Mouse (Mus musculus): Measurements from ENCODE around the gene Dennd4a. TPM values are rescaled to one million over a fixed set of nuclear protein-coding genes. Genes with fewer than 3 reads are reported as not detected.
A peak's percentile ranks its signal among the peaks of the same experiment; 100 is the strongest.

Dennd4a gene
- polyA plus RNA-seq, 1 experiment from 2014 or later: 42.3 TPM

DNA sequence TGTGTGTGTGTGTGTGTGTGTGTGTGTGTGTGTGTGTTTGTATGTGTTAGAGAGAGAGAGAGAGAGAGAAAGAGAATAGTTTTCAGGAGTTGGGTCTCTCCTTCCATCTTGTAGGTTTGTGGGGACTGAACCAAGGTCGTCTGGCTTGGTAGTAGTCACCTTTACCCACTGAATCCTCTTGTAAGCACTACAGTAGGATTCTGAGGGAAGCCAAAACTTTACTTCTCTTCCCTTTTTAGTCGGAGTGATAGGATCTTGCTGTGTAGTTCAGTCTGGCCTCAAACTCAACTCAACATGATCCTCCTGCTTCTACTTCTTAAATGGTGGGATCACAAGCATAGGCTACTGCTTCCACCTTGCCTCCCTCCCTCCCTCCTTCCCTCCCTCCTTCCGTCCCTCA, 17.3 kb upstream of the Dennd4a start:
- H3K9ac ChIP-seq (ENCODE audit: low read depth, low read length): peak overlapping the region; percentile 56
- WGBS (ENCODE audit: insufficient replicate concordance): 35% methylated on average over 3 of the region's 3 CpGs
- ATAC-seq (ENCODE audit: low read depth): no peak
- no peaks in the 10 kb centered on the region for H3K9me3 ChIP-seq (replicated peaks; ENCODE audit: control insufficient read depth, low read length)
- no peaks in the 10 kb centered on the region for H3K27me3 ChIP-seq (ENCODE audit: control insufficient read depth, insufficient read depth, low read depth, low read length)
- H3K27ac ChIP-seq (ENCODE audit: low read length): peak overlapping the region; percentile 99
- no peaks in the 10 kb centered on the region for H3K36me3 ChIP-seq (ENCODE audit: control insufficient read depth, insufficient read depth)
- no peak overlapping the region for H3K4me3 ChIP-seq (ENCODE audit: low read depth, low read length)
- peaks cover 71% of the 10 kb centered on the region for H3K4me1 ChIP-seq (ENCODE audit: control insufficient read depth, low read depth, low read length)
- H3K4me2 ChIP-seq (ENCODE audit: low read depth, low read length): peak overlapping the region; percentile 46

DNA sequence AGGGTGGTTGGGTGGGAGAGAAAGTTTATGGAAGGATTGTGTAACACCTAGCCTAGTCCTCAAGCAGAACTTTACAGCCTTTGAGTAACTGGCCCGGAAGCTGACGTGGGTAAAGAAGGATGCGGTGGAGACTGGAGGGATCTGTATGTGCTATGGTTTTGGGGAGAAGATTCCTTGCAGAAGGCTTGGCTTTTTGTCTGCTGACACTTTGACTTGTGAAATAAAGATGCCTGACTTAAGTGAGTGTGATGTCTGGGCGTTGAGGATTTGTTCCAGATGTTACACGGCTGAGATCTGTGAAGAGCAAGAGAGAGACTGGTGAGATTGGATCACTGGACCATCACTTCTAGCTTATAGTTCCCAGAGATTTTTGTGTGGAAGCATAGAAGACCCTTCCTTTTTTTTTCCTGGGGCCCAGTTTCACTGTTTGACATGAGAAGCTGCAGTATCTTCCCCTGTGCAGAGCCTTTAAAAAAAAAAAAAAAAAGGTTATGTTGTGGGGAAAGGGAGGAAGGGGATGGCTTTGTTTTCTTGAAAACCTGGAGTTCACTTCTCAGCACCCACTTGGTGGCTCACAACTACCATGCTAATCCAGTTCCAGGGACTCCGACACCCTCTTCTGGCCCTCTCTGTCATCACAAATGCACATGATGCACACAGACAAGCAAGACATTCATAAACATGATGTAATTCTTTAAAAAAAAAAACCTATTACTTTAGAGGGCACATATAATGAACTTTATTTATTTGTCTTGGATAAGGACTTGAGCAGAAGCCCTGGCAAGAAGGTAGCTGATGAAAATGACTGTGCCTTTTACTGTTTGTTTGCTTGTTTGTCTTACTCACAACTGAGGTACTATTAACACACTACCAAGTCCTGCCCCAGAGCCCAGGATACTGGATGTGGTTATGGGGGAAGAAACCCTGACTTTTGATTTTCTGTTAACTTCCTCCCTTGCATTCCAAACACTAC, 16.4 kb upstream of the Dennd4a start:
- peaks cover 65% of the 10 kb centered on the region for H3K4me1 ChIP-seq (ENCODE audit: control insufficient read depth, low read depth, low read length)
- no peak overlapping the region for H3K4me2 ChIP-seq (ENCODE audit: low read depth, low read length)
- H3K36me3 ChIP-seq (ENCODE audit: control insufficient read depth, insufficient read depth): no peaks in the 10 kb centered on the region
- no peaks in the 10 kb centered on the region for H3K27me3 ChIP-seq (ENCODE audit: control insufficient read depth, insufficient read depth, low read depth, low read length)
- 82% methylated on average over 6 of the region's 6 CpGs for WGBS (ENCODE audit: insufficient replicate concordance)
- no peak overlapping the region for H3K4me3 ChIP-seq (ENCODE audit: low read depth, low read length)
- ATAC-seq (ENCODE audit: low read depth): no peak
- H3K9me3 ChIP-seq (replicated peaks; ENCODE audit: control insufficient read depth, low read length): no peaks in the 10 kb centered on the region
- peak overlapping the region; percentile 99 for H3K27ac ChIP-seq (ENCODE audit: low read length)
- peak overlapping the region; percentile 56; the same call in 1 of the 2 replicates for H3K9ac ChIP-seq (ENCODE audit: low read depth, low read length)

DNA sequence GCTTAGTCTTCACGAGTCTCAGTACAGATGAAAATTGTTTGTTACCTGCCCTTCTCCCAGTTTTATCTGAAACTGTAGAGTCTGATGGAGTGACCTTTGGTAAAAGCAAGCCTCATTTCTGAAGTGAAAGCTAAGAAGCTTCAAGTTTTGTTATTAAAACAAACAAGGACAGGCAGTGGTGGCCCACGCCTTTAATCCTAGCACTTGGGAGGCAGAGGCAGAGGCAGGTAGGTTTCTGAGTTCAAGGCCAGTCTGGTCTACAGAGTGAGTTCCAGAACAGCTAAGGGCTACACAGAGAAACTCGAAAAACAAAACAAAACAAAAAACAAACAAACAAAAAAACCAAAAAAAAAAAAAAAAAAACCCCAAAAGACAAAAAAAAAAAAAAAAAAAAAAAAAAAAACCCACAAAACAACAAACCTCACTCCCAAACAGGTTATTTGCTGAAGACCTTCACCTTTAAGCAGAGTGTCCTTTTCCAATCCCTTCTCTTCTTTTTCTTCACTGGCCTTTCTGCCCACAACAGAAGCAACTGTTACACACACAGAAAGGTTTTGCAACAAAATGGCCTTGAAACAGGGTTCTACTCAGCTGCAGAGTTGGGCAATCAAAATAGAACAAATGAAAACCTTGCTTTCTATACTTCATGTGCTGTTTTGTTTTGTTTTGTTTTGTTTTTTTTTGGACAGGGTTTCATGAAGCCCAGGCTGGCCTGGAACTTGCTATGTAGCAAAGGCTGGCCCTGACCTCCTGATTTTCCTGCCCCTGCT, 15.1 kb upstream of the Dennd4a start:
- Histone ChIP-seq H3K4me1 (ENCODE audit: control insufficient read depth, low read depth, low read length) (peaks cover 54% of the 10 kb centered on the region), H3K4me3 (ENCODE audit: low read depth, low read length) (no peak overlapping the region), H3K9ac (ENCODE audit: low read depth, low read length) (0 out of 2 replicates have a peak overlapping the region, but pooled peaks have one; percentile 32), H3K27ac (ENCODE audit: low read length) (peak overlapping the region; percentile 99), H3K9me3 (replicated peaks; ENCODE audit: control insufficient read depth, low read length) (no peaks in the 10 kb centered on the region), H3K4me2 (ENCODE audit: low read depth, low read length) (no peak overlapping the region), H3K27me3 (ENCODE audit: control insufficient read depth, insufficient read depth, low read depth, low read length) (no peaks in the 10 kb centered on the region), H3K36me3 (ENCODE audit: control insufficient read depth, insufficient read depth) (no peaks in the 10 kb centered on the region)
- 56% methylated on average over 3 of the region's 3 CpGs for WGBS (ENCODE audit: insufficient replicate concordance)
- ATAC-seq (ENCODE audit: low read depth): no peak

DNA sequence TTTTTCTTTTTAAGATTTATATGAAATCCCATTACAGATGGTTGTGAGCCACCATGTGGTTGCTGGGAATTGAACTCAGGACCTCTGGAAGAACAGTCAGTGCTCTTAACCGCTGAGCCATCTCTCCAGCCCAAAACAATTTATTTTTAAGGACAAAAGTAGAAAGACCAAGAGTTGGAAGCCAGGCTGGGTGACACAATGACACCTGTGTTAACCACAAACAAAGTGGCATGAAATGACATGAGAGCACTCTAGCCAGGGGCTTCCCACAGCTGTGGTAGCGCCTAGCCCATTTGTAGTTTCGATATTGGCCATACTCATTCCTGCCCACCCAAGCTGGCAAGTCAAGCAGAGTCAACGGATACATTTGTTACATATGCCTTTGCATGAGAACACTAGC, 13.7 kb upstream of the Dennd4a start:
- Histone ChIP-seq H3K27me3 (ENCODE audit: control insufficient read depth, insufficient read depth, low read depth, low read length) (no peaks in the 10 kb centered on the region), H3K27ac (ENCODE audit: low read length) (no peak overlapping the region), H3K9ac (ENCODE audit: low read depth, low read length) (no peak overlapping the region), H3K4me2 (ENCODE audit: low read depth, low read length) (no peak overlapping the region), H3K4me1 (ENCODE audit: control insufficient read depth, low read depth, low read length) (peaks cover 40% of the 10 kb centered on the region), H3K36me3 (ENCODE audit: control insufficient read depth, insufficient read depth) (no peaks in the 10 kb centered on the region), H3K9me3 (replicated peaks; ENCODE audit: control insufficient read depth, low read length) (no peaks in the 10 kb centered on the region), H3K4me3 (ENCODE audit: low read depth, low read length) (no peak overlapping the region)
- 85% methylated on average over 4 of the region's 4 CpGs for WGBS (ENCODE audit: insufficient replicate concordance)
- no peak for ATAC-seq (ENCODE audit: low read depth)

DNA sequence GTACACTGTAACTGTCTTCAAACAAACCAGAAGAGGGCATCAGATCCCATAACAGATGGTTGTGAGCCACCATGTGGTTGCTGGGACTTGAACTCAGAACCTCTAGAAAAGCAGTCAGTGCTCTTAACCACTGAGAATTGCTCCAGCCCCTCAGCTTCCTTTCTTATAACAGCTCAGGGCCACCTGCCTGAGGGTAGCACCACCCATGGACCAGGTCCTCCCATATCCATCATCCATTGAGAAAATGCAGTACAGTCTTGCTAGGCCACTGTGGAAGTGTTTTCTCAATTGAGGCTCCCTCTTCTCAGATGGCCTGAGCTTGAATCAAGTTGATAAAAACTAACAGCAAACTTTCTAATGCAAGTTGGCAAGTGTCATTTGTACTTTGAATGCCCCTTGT, 13.0 kb upstream of the Dennd4a start:
- ATAC-seq (ENCODE audit: low read depth): no peak
- no peaks in the 10 kb centered on the region for H3K9me3 ChIP-seq (replicated peaks; ENCODE audit: control insufficient read depth, low read length)
- peaks cover 35% of the 10 kb centered on the region for H3K4me1 ChIP-seq (ENCODE audit: control insufficient read depth, low read depth, low read length)
- H3K4me2 ChIP-seq (ENCODE audit: low read depth, low read length): no peak overlapping the region
- no peak overlapping the region for H3K4me3 ChIP-seq (ENCODE audit: low read depth, low read length)
- no peaks in the 10 kb centered on the region for H3K27me3 ChIP-seq (ENCODE audit: control insufficient read depth, insufficient read depth, low read depth, low read length)
- no peaks in the 10 kb centered on the region for H3K36me3 ChIP-seq (ENCODE audit: control insufficient read depth, insufficient read depth)
- H3K27ac ChIP-seq (ENCODE audit: low read length): 0 out of 2 replicates have a peak overlapping the region, but pooled peaks have one; percentile 8
- H3K9ac ChIP-seq (ENCODE audit: low read depth, low read length): no peak overlapping the region

DNA sequence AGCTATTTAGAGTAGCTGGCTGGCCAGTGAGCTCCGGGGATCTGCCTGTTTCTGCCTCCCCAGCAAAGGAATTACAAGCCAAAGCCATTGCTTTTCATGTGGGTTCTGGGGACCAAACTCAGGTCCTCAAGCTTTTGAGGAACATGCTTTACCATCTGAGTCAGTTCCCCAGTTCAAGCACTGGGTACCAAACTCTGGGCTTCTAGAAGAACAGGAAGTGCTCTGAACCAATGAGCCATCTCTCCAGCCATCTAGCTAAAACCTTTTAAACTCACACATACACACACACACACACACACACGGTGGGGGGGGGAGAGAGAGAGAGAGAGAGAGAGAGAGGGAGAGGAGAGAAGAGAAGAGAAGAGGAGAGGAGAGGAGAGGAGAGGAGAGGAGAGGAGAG, 12.3 kb upstream of the Dennd4a start:
- Histone ChIP-seq H3K4me3 (ENCODE audit: low read depth, low read length) (no peak overlapping the region), H3K27ac (ENCODE audit: low read length) (no peak overlapping the region), H3K36me3 (ENCODE audit: control insufficient read depth, insufficient read depth) (no peaks in the 10 kb centered on the region), H3K4me1 (ENCODE audit: control insufficient read depth, low read depth, low read length) (peaks cover 36% of the 10 kb centered on the region), H3K27me3 (ENCODE audit: control insufficient read depth, insufficient read depth, low read depth, low read length) (no peaks in the 10 kb centered on the region), H3K9me3 (replicated peaks; ENCODE audit: control insufficient read depth, low read length) (no peaks in the 10 kb centered on the region), H3K4me2 (ENCODE audit: low read depth, low read length) (no peak overlapping the region), H3K9ac (ENCODE audit: low read depth, low read length) (no peak overlapping the region)
- WGBS (ENCODE audit: insufficient replicate concordance): 57% methylated on average over 2 of the region's 2 CpGs
- ATAC-seq (ENCODE audit: low read depth): no peak

DNA sequence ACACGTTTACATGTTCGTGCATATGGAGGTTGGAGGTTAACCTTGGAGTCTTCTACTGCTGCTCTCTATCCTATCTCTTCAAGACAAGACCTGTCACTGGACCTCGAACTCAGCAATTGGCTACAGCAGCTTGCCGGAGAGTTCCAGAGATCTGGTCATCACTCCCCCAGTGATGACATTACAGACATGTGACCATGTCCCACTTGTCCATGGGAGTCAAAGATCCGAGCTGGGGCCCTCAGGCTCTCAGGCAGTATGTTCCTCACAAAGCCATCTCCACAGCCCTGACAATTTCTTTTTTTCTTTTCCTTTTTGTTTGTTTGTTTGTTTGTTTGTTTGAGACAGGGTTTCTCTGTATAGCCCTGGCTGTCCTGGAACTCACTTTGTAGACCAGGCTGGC, 11.6 kb upstream of the Dennd4a start:
- WGBS (ENCODE audit: insufficient replicate concordance): 84% methylated on average over 5 of the region's 5 CpGs
- no peaks in the 10 kb centered on the region for H3K9me3 ChIP-seq (replicated peaks; ENCODE audit: control insufficient read depth, low read length)
- no peak for ATAC-seq (ENCODE audit: low read depth)
- no peaks in the 10 kb centered on the region for H3K27me3 ChIP-seq (ENCODE audit: control insufficient read depth, insufficient read depth, low read depth, low read length)
- H3K4me3 ChIP-seq (ENCODE audit: low read depth, low read length): no peak overlapping the region
- H3K36me3 ChIP-seq (ENCODE audit: control insufficient read depth, insufficient read depth): no peaks in the 10 kb centered on the region
- no peak overlapping the region for H3K4me2 ChIP-seq (ENCODE audit: low read depth, low read length)
- peaks cover 35% of the 10 kb centered on the region for H3K4me1 ChIP-seq (ENCODE audit: control insufficient read depth, low read depth, low read length)
- H3K9ac ChIP-seq (ENCODE audit: low read depth, low read length): no peak overlapping the region
- no peak overlapping the region for H3K27ac ChIP-seq (ENCODE audit: low read length)

DNA sequence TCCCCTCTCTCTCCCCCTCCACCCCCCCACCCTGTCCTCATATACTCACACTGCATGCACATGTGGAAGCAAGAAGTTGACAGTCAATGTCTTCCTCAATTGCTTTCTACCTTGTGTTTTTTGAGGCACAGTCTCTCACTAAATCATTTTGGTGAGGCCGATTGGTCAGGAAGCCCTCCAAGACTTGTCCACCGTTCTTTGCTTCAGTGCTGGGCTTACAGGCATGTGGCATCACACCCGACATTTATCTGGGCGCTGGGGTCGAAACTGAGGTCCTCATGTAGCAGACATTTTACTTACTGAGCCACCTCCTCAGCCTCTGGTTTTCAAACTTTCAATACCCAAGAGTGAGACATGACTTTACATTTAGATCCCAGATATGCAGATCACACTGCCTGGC, 8.6 kb upstream of the Dennd4a start:
- Histone ChIP-seq H3K4me3 (ENCODE audit: low read depth, low read length) (no peak overlapping the region), H3K27me3 (ENCODE audit: control insufficient read depth, insufficient read depth, low read depth, low read length) (no peaks in the 10 kb centered on the region), H3K9ac (ENCODE audit: low read depth, low read length) (no peak overlapping the region), H3K36me3 (ENCODE audit: control insufficient read depth, insufficient read depth) (no peaks in the 10 kb centered on the region), H3K4me1 (ENCODE audit: control insufficient read depth, low read depth, low read length) (peaks cover 35% of the 10 kb centered on the region), H3K4me2 (ENCODE audit: low read depth, low read length) (no peak overlapping the region), H3K9me3 (replicated peaks; ENCODE audit: control insufficient read depth, low read length) (no peaks in the 10 kb centered on the region), H3K27ac (ENCODE audit: low read length) (no peak overlapping the region)
- no peak for ATAC-seq (ENCODE audit: low read depth)
- 81% methylated on average over 5 of the region's 5 CpGs for WGBS (ENCODE audit: insufficient replicate concordance)

Measured in liver, embryonic 16.5 days (tissue).